Mouse (Mus musculus) C2C12 (cell line): Measurements from ENCODE around the gene Tmem216. TPM values are rescaled to one million over a fixed set of nuclear protein-coding genes. Genes with fewer than 3 reads are reported as not detected.

ENCODE experiments used
- H3K27me3 ChIP-seq: one replicate; pipeline ENCODE4 v1.6.1; 2011; ENCODE audit not compliant: control insufficient read depth, insufficient read depth, insufficient read length
- H3K36me3 ChIP-seq: one replicate; pipeline ENCODE4 v1.6.1; 2011; ENCODE audit not compliant: control insufficient read depth, insufficient read depth
- H3K4me3 ChIP-seq: one replicate; pipeline ENCODE4 v1.5.1; 2011; ENCODE audit warnings: mild to moderate bottlenecking, control low read depth; ENCODE audit not compliant: poor library complexity, insufficient read depth, severe bottlenecking
- H3K79me2 ChIP-seq: one replicate; pipeline ENCODE4 v1.6.1; 2011; ENCODE audit not compliant: control insufficient read depth, insufficient read depth
- H3K79me3 ChIP-seq: one replicate; pipeline ENCODE4 v1.6.1; 2011; ENCODE audit warnings: low read depth, control low read depth
- H3ac ChIP-seq: one replicate; pipeline ENCODE3; 2011; ENCODE audit warnings: low read depth; ENCODE audit not compliant: control insufficient read depth, insufficient read length
- CEBPB ChIP-seq: IDR thresholded peaks from one replicate; pipeline ENCODE4 v1.6.1; 2011; ENCODE audit warnings: low read depth, mild to moderate bottlenecking, control low read depth, moderate library complexity
- CTCF ChIP-seq: IDR thresholded peaks from one replicate; pipeline ENCODE4 v1.5.1; 2011; ENCODE audit not compliant: control insufficient read depth, insufficient read depth, insufficient read length
- FOSL1 ChIP-seq: IDR thresholded peaks from one replicate; pipeline ENCODE4 v1.8.0; 2011; ENCODE audit warnings: mild to moderate bottlenecking, low read length; ENCODE audit not compliant: poor library complexity, insufficient read depth, severe bottlenecking
- MAX ChIP-seq: IDR thresholded peaks from one replicate; pipeline ENCODE4 v1.6.1; 2011; ENCODE audit warnings: mild to moderate bottlenecking, control low read depth
- MYOD1 ChIP-seq: IDR thresholded peaks from one replicate; pipeline ENCODE4 v1.6.1; 2011; ENCODE audit warnings: low read depth; ENCODE audit not compliant: control insufficient read depth, insufficient read length
- MYOG ChIP-seq: IDR thresholded peaks from one replicate; pipeline ENCODE4 v1.6.1; 2011; ENCODE audit not compliant: control insufficient read depth, insufficient read length; ENCODE audit errors: extremely low read depth
- USF1 ChIP-seq: IDR thresholded peaks from one replicate; pipeline ENCODE4 v1.6.1; 2011; ENCODE audit warnings: low read depth, mild to moderate bottlenecking, control low read depth, moderate library complexity
- polyA plus RNA-seq: library from polyadenylated mRNA; unstranded; fragments of >200 nt; fragmentation: generic; extraction: Trizol; gene quantifications from one replicate; pipeline ENCODE4 v1.2.1, GENCODE M21; 2012; ENCODE audit warnings: missing spikeins

Gene Tmem216
- polyA plus RNA-seq, 1 experiment: 25.2 TPM

- peaks cover 19% of the 10 kb centered on the region for H3K79me3 ChIP-seq
- no peak overlapping the region for H3K4me3 ChIP-seq
- peaks cover 25% of the 10 kb centered on the region for H3K36me3 ChIP-seq
- H3K27me3 ChIP-seq: no peaks in the 10 kb centered on the region
- H3ac ChIP-seq: peak overlapping the region; percentile 78
- peaks cover 27% of the 10 kb centered on the region for H3K79me2 ChIP-seq
- TF ChIP-seq CEBPB (no peak), USF1 (no peak), MYOD1 (no peak), MYOG (no peak), MAX (no peak), CTCF (no peak)
These were observed 46.3 kb upstream of the Tmem216 start for GRCm38 (mm10) chr19:10602247-10602769.

- H3K79me2 ChIP-seq: peaks cover under 1% of the 10 kb centered on the region
- H3K79me3 ChIP-seq: no peaks in the 10 kb centered on the region
- peaks cover 27% of the 10 kb centered on the region for H3K36me3 ChIP-seq
- H3ac ChIP-seq: no peak overlapping the region
- no peak overlapping the region for H3K4me3 ChIP-seq
- no peaks in the 10 kb centered on the region for H3K27me3 ChIP-seq
- TF ChIP-seq MYOD1 (no peak), CTCF (no peak), FOSL1 (no peak), CEBPB (no peak), MAX (no peak), MYOG (no peak), USF1 (no peak)
These were observed 43.6 kb upstream of the Tmem216 start for GRCm38 (mm10) chr19:10599648-10600047.

GRCm38 (mm10) chr19:10598188-10598587 lies 42.1 kb upstream of the Tmem216 start:
- Histone ChIP-seq H3K27me3 (no peaks in the 10 kb centered on the region), H3ac (no peak overlapping the region), H3K4me3 (no peak overlapping the region), H3K79me2 (no peaks in the 10 kb centered on the region), H3K79me3 (no peaks in the 10 kb centered on the region), H3K36me3 (peaks cover 38% of the 10 kb centered on the region)
- no peak for TF ChIP-seq CEBPB
- TF ChIP-seq CTCF: no peak
- no peak for TF ChIP-seq MYOD1
- TF ChIP-seq MAX: no peak
- no peak for TF ChIP-seq MYOG
- no peak for TF ChIP-seq USF1

GRCm38 (mm10) chr19:10591659-10592377 lies 35.8 kb upstream of the Tmem216 start:
- Histone ChIP-seq H3K79me3 (no peaks in the 10 kb centered on the region), H3K79me2 (no peaks in the 10 kb centered on the region), H3K36me3 (peaks cover 54% of the 10 kb centered on the region), H3K27me3 (no peaks in the 10 kb centered on the region), H3ac (no peak overlapping the region), H3K4me3 (no peak overlapping the region)
- TF ChIP-seq FOSL1 (no peak), USF1 (no peak), MAX (no peak), MYOG (no peak), CEBPB (no peak), MYOD1 (no peak), CTCF (no peak)

GRCm38 (mm10) chr19:10590301-10590700 lies 34.3 kb upstream of the Tmem216 start:
- no peaks in the 10 kb centered on the region for H3K79me2 ChIP-seq
- H3ac ChIP-seq: no peak overlapping the region
- H3K27me3 ChIP-seq: no peaks in the 10 kb centered on the region
- no peak for TF ChIP-seq USF1
- TF ChIP-seq CEBPB: no peak
- no peak for TF ChIP-seq FOSL1
- TF ChIP-seq CTCF: no peak
- TF ChIP-seq MAX: no peak
- TF ChIP-seq MYOD1: no peak
- TF ChIP-seq MYOG: no peak
- no peak overlapping the region for H3K4me3 ChIP-seq
- H3K79me3 ChIP-seq: no peaks in the 10 kb centered on the region
- H3K36me3 ChIP-seq: peaks cover 41% of the 10 kb centered on the region
